Mouse (Mus musculus): Measurements from ENCODE around the gene Itpk1.
A peak's percentile ranks its signal among the peaks of the same experiment; 100 is the strongest.

The Itpk1 gene

DNA sequence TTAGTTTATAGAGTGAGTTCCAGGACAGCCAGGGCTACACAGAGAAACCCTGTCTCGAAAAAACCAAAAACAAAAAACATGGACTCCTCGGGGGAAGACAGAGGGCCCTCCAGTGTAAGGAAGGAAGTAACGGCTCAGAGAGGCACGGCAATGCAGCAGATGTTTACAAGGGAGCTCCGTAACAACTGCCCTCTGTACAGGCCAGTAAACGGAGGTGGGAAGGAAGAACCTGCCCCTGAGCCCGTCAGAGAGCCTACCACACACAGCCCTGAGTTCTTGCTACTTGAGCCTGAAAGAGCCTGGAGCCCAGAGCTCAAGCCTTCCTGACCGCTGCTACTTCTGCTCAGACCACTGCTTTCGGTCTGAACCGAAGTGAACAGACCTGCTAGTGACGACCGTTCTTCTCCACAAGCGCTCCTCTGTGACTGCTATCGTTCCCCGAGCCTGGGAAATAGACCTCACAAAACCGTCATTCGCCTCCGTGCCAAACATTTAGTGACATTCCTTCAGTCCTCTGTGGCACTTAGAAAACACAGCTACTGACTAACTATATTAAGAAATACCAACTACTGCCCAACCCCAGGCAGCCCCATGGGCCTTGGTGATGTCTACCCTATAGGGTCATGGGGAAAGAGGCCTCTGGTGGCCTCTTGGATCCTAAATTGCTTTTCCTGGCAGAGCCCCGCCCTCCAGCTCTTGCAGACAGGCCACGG, 8.6 kb upstream of the Itpk1 start:
- DNase-seq (ENCODE audit: low spot score) = no peak

DNA sequence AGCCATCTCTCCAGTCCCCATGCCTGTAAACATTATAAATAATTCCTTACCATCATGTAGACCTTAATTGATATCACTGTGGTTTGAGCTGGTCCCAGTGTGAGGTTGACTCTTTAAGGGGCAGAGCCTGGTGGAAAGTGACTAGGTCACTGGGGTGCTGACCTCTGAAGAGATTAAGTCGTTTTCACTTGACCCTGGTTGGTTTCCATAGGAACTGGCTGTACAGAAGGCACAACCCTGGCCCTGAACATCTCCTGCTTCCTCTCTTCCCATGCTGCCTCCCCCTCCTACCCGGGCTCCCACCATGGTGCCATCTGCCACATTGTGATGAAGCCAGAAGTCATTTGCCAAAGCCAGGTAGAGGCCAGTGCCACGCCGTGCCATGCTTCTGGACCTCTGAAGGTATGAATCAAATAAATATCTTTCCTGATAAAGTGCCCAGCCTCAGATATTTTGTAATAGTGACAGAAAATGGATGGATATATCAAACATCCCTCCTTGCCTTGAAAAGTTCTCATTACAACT, 6.2 kb upstream of the Itpk1 start:
- no peak for DNase-seq (ENCODE audit: low spot score)

- no peak for DNase-seq (ENCODE audit: low spot score)
Observed at GRCm38 (mm10) chr12:102709896-102710295, 5.2 kb upstream of the Itpk1 start.

DNA sequence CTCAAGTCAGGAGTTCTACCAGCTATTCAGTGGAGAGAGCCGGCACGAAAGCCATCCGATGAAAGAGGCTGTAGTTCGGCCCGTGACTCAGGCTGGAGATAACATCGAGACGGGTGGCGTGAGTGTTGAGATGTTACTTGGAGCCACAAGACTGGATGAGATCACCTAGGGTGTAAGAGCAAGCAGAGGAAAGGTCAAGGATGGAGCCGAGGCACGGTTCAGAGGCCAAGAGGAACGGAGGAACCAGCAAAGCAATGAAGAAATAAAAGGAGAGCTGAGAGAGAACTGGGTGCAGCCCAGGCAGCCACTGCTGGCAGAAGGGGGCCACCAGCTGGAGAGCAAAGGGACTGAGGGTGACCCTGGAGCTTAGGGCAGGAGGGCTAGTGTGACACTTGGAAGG, 3.5 kb upstream of the Itpk1 start:
- no peak for DNase-seq (ENCODE audit: low spot score)

GRCm38 (mm10) chr12:102706833-102707463, 2.2 kb upstream of the Itpk1 start:
- no peak for DNase-seq (ENCODE audit: low spot score)

DNA sequence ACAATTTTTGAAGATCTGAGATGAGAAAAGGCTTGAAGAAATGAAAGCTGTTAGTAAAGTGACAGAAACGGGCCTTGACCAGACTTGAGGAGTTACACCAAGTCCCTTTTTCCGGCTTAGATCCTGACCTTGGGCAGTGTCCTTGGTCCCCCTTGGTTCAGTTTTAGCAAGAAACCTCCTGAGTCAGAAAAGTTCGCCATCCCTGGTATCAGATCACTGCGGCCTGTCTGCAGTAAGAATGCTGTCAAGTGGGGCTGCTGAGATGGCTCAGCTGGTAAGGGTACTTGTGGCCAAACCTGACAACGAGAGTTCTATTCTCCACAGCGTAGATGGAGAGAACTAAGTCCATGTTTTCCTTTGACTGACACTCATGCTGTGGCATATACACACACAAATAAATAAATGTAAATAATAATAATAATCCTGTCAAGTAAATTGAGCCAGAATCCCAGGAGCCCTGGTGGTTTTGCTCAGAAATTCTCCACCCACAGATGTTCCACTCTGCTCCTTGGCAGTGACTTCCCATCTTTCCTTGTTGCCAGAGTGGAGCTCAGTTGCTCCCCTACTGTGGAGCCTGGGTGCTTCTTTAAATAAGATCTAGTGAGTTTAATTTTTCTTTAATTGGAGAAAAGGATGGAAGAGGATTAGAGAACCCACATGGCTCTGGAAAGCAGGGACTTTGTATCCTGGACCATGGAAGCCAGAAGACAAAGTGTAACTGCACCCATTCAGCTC, 1.3 kb upstream of the Itpk1 start:
- DNase-seq (ENCODE audit: low spot score) = no peak

DNA sequence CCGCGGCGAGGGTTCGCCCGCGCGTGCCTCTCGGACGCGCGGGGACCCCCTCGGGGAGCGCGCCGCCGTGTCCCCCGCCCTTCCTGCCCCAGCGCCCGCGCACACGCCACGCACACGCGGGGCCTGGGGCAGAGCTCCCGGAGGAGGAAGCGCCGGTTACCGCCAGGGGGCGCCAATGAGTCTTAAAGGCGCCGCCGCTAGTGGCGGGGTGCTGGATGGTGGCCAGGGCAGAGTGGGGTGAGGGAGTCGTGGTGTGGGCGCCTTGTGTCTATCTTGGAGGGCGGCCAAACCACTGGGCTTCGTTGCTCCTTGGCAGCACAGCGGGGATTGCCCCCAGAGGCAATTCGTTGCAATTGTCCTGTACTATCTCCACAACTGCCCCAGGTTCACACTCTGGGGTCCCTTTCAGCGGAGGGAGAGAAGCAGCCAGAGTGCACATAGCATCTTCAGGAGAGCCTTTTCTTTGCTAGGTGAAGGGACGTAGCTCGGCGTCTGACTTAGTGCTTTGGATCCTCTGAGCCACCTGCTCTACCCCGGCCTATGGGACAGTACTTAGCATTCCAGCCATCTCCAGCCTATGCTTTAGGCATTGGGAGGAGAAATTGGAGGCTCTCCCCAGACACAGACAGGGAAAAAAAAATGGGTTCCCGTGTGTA, 614 bp upstream of the Itpk1 start:
- peak; percentile 98 for DNase-seq (ENCODE audit: low spot score)

DNA sequence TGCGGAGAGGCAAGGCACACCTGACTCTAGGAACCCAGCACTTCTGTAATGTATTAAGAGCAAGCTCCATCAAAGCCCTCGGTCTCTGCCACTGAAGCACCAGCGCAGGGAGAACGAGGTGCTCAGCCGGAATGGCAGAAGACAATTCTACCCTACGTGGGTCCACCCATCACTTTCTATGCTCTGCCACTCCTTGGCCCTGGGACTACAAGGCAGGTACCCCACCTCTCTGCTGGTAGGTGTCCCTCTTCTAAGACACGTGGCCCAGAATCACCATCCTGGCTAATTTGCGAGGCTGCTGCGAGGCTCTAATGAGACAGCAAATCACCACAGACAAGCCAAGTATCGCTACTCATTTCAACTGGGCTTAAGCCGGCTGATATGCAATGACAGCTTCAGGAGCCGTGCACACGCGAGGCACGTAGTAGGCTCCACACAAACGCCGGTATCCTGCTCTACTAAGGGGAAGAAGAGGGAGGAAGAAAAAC, 765 bp downstream of the Itpk1 start:
- DNase-seq (ENCODE audit: low spot score) = no peak

DNA sequence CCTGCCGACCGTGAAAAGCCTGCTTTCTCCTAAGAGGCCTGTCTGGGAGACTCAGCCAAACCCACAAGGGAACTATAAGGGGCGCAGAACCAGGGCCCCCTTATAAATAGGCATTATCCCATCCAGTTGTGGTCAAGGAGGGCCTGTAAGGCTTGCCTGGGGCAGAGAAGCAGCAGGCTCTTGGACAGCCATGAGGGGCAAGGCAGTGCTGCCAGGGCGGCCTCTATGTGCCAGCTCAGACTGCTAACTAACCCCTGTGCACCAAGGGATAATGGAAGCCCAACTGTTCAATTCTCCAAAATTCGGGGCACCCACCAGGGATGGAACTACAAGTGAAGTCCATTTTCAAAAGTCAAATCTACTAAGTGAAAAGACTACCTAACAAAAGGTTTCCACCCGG, 1.3 kb downstream of the Itpk1 start:
- no peak for DNase-seq (ENCODE audit: low spot score)

GRCm38 (mm10) chr12:102703111-102703412, 1.7 kb downstream of the Itpk1 start:
- no peak for DNase-seq (ENCODE audit: low spot score)

GRCm38 (mm10) chr12:102702356-102703110, 2.2 kb downstream of the Itpk1 start:
- peak; percentile 93 for DNase-seq (ENCODE audit: low spot score)

DNA sequence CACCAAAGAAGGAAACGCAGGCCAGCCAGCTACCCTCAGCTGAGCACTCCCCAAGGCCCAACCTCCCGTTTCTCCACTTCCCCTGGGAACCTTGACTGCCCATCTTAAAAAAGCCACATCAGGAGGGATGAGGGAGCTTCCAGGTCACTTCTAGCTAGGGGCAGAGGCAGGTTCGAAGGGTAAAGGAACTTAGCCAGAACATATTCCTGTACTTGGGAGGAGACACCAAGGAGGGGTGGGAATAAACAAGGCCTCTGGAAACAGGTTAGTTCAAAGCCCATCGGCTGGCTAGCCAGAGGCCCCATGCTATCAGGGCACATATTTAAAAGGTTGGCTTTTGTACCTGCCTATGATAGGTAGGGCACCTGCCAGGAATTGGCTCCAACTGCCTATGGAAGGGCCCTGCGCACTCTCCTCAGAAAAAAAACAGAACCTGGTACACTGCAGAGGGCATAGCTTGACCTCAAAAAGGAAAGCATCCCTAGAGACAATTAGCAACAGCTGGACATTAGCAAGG, 3.0 kb downstream of the Itpk1 start:
- no peak for DNase-seq (ENCODE audit: low spot score)

- no peak for DNase-seq (ENCODE audit: low spot score)
Observed at GRCm38 (mm10) chr12:102700453-102700852, 4.3 kb downstream of the Itpk1 start.

DNA sequence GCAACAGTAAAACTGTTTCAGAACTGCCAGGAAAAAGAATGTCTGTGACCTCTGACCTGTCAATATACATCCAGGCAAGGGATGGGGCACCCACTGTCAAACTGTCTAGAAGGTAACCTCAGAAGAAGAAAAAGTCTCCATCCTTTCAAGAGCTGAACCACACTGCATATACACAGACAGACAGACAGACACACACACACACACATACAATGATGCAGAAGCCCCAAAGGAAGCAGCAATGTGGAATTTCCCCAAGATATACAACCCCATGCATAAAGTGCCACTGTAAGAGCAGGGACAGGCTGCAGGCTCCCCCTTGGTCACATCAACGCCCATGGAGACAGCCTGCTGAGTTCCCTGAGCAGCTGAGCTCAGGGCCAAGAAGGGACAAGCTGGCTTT, 5.6 kb downstream of the Itpk1 start:
- DNase-seq (ENCODE audit: low spot score) = no peak

DNA sequence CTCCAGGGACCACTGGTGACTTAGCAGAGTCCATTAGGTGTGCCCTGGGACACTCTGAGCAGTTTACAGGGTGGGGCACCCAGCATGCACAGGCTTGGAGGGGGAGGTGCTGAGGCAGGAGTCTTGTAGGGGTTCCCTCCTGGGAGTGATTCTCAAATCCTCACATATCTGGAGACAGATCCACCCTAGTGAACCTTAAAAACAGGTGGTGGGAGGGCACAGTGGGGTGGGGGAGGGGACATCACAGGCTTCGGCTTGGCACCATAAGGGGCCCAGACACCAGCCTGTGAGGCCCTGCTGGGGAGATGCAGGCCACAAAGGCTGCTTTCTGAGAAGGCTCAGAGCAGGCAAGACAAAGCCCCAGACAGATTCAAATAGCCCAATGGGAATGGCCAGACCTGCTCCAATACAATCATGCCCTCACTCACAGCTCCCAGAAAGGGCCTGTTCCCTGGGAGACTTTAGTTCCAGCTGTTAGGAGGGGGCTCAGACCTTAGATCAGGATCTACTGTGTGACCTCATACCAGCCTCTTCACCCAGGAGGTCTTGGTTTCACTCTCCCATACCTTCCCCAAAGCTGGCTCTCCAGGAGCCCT, 6.5 kb downstream of the Itpk1 start:
- no peak for DNase-seq (ENCODE audit: low spot score)

DNA sequence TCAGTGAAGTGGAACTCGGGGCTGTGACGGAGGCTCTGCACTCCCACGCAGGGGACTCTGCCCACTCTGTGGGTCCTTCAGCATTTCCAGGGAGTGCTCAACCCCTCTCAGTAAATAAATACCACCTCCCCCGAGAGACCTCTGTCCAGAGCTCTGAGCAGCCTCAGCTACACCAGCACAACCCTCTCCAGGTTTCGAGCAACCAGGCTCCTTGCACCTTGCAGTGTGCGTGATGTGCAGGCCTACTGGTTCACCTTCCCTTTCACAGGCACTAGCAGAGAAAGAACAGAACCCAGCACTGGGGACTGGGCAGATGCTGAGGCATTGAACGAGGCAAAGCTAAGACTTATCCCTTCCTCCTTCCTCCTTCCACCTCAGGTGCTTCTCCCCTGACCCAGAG, 7.3 kb downstream of the Itpk1 start:
- no peak for DNase-seq (ENCODE audit: low spot score)

DNA sequence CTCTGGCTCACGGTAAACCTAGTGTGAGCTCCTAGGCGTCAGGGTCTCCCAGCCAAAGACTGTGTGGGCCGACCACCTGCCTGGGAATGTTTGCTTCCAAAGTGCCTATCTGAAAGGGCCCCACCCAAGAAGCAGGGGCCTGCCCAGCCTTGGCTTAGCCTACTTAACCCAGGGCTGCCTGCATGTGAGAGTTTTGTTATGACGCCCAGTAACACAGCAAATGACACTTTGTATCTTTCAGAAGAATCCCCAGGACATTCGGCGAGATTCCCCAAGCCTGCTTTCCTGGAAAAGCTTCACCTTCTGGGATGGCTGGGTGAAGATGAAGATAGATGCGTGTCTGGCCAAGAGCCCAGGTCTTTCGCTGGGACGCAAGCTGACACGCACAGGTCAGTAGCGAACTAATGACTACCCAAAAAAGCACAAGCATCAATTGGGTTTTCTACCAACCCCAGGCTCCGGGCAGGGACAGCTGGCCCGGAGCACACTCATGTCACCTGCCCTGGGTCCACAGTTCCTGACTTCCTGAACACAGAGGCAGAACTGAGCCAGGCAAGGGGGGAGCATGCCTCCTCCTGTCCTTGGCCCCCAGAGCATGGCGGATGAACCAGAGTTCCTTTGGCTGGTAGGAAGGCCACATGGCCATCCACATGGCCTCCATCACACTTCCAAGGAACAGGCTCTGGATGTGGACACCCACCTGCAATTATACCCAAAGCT, 7.9 kb downstream of the Itpk1 start:
- DNase-seq (ENCODE audit: low spot score) = no peak

GRCm38 (mm10) chr12:102695369-102696239, 9.1 kb downstream of the Itpk1 start:
- no peak for DNase-seq (ENCODE audit: low spot score)

GRCm38 (mm10) chr12:102691761-102692160, 13.0 kb downstream of the Itpk1 start:
- no peak for DNase-seq (ENCODE audit: low spot score)

Measured in testis, postnatal 10 days (tissue).